Mouse (Mus musculus): Measurements from ENCODE around the gene Id1. TPM values are rescaled to one million over a fixed set of nuclear protein-coding genes. Genes with fewer than 3 reads are reported as not detected.

The Id1 gene
- total RNA-seq, 1 experiment, result 122 TPM

DNA sequence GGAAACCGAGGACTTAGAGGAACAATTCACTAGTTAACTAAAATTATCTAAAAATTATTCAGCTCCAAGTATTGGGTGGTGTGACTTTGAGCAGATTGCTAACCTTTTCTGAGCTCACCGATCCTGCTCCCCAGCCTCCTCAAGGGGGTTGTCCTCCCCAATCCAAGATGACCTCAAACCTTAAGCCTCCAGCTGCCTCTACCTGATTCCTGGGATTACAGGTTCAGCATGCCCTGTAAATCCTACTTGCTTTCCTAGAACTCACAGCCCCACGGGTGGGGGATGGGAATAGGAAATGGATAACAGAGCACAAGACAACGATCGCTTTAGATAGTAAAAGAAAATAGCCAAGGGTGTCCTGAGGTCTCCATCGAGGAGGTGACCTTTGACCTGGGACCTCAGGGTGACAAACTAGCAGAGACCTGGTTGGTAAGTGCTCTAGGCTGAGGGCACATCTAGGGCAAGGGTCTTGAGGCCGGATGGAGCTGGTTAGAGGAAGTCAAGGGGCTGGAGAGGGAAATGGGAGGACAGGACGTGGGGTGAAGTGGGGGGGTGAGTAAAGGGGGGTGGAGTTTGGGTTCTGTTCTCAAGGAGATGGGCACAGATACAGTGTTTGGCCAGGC, 6.9 kb upstream of the Id1 start:
- in situ Hi-C loops (cut with MboI; ENCODE audit: low sequenced_read_pairs in 2 of 2, unreplicated experiment in 2 of 2), result no loop called here
- no peak for TF ChIP-seq HCFC1 (IDR thresholded peaks at IDR 0.05; ENCODE audit: borderline replicate concordance, insufficient read depth, low read length)
- TF ChIP-seq CHD2 (IDR thresholded peaks at IDR 0.05; ENCODE audit: low read depth, low read length), result no peak
- no peak for TF ChIP-seq ZNF384 (IDR thresholded peaks at IDR 0.05; ENCODE audit: low read depth, low read length)
- no peak for TF ChIP-seq MAFK (IDR thresholded peaks at IDR 0.05; ENCODE audit: insufficient read depth, low read depth, low read length)
- TF ChIP-seq ZC3H11A (IDR thresholded peaks at IDR 0.05; ENCODE audit: borderline replicate concordance, low read depth, low read length), result no peak
- no peaks in the 10 kb centered on the region for H3K9me3 ChIP-seq (ENCODE audit: control insufficient read depth, insufficient read depth, low read depth, low read length)
- no peak for DNase-seq (ENCODE audit: low read depth, low spot score)
- H3K9ac ChIP-seq (ENCODE audit: insufficient read depth, low read depth, low read length, poor library complexity, severe bottlenecking), result peak overlapping the region; percentile 26; the same call in 1 of the 2 replicates
- H3K4me1 ChIP-seq (ENCODE audit: control insufficient read depth in 2 of 2, insufficient read depth in 2 of 2, low read length in 2 of 2, poor library complexity in 1 of 2), result peaks cover 17 to 42% of the 10 kb centered on the region in 2 experiments
- H3K27ac ChIP-seq (ENCODE audit: insufficient read depth, low read depth, low read length, poor library complexity, severe bottlenecking), result peak overlapping the region; percentile 38; the same call in 1 of the 2 replicates
- H3K4me3 ChIP-seq (ENCODE audit: insufficient read depth in 1 of 2, low read depth in 1 of 2, low read length in 2 of 2, poor library complexity in 1 of 2, severe bottlenecking in 1 of 2), result no peak overlapping the region
- H3K36me3 ChIP-seq (ENCODE audit: control insufficient read depth, insufficient read depth, low read length, poor library complexity, severe bottlenecking), result no peaks in the 10 kb centered on the region

DNA sequence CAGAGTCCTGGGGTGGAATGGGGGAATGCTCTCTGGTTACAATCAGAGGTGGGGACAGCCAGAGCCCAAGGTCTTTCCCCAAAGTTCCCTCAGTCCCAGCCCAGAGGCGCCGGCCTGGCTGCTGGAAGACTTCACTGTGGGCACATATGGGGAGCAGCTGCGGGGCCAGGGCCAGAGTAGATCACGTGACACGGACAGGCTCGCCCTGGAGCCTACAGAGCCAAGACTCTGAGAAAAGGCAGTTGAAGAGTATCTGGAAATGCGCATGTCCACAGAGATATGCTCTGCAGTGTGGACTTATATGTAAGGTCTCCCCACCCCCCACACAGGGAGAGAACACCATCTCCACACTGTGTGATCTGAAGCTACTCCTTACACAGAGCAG, 6.4 kb upstream of the Id1 start:
- TF ChIP-seq HCFC1 (IDR thresholded peaks at IDR 0.05; ENCODE audit: borderline replicate concordance, insufficient read depth, low read length) (no peak), ZNF384 (IDR thresholded peaks at IDR 0.05; ENCODE audit: low read depth, low read length) (no peak), ZC3H11A (IDR thresholded peaks at IDR 0.05; ENCODE audit: borderline replicate concordance, low read depth, low read length) (no peak), MAFK (IDR thresholded peaks at IDR 0.05; ENCODE audit: insufficient read depth, low read depth, low read length) (no peak), CHD2 (IDR thresholded peaks at IDR 0.05; ENCODE audit: low read depth, low read length) (no peak)
- Histone ChIP-seq H3K9me3 (ENCODE audit: control insufficient read depth, insufficient read depth, low read depth, low read length) (no peaks in the 10 kb centered on the region), H3K36me3 (ENCODE audit: control insufficient read depth, insufficient read depth, low read length, poor library complexity, severe bottlenecking) (no peaks in the 10 kb centered on the region), H3K4me3 (ENCODE audit: insufficient read depth in 1 of 2, low read depth in 1 of 2, low read length in 2 of 2, poor library complexity in 1 of 2, severe bottlenecking in 1 of 2) (no peak overlapping the region), H3K4me1 (ENCODE audit: control insufficient read depth in 2 of 2, insufficient read depth in 2 of 2, low read length in 2 of 2, poor library complexity in 1 of 2) (peaks cover 17 to 42% of the 10 kb centered on the region in 2 experiments), H3K9ac (ENCODE audit: insufficient read depth, low read depth, low read length, poor library complexity, severe bottlenecking) (peak overlapping the region; percentile 26; the same call in 1 of the 2 replicates), H3K27ac (ENCODE audit: insufficient read depth, low read depth, low read length, poor library complexity, severe bottlenecking) (peak overlapping the region; percentile 38; the same call in 1 of the 2 replicates)
- in situ Hi-C loops (cut with MboI; ENCODE audit: low sequenced_read_pairs in 2 of 2, unreplicated experiment in 2 of 2), result no loop called here
- no peak for DNase-seq (ENCODE audit: low read depth, low spot score)

DNA sequence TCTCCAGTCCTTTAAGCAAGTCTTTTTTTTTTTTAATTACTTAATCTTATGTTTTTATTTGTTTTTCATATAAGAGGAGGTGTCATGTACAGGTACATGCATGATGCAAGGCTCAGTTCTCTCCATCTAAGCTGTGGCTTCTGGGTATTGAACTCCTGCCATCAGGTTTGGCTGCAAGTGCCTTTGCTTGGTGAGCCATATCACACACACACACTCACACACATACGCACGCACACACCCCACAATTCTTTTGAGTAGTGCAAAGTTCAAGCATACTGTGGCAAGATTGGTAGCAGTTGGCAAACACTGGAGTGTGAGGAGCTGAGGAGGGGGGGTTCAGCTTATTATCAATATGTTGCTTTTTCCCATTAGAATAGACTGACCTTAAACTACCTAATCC, 2.9 kb upstream of the Id1 start:
- Histone ChIP-seq H3K9me3 (ENCODE audit: control insufficient read depth, insufficient read depth, low read depth, low read length) (no peaks in the 10 kb centered on the region), H3K36me3 (ENCODE audit: control insufficient read depth, insufficient read depth, low read length, poor library complexity, severe bottlenecking) (no peaks in the 10 kb centered on the region), H3K4me3 (ENCODE audit: insufficient read depth in 1 of 2, low read depth in 1 of 2, low read length in 2 of 2, poor library complexity in 1 of 2, severe bottlenecking in 1 of 2) (no peak overlapping the region), H3K4me1 (ENCODE audit: control insufficient read depth in 2 of 2, insufficient read depth in 2 of 2, low read length in 2 of 2, poor library complexity in 1 of 2) (peaks cover 18 to 40% of the 10 kb centered on the region in 2 experiments), H3K27ac (ENCODE audit: insufficient read depth, low read depth, low read length, poor library complexity, severe bottlenecking) (no peak overlapping the region), H3K9ac (ENCODE audit: insufficient read depth, low read depth, low read length, poor library complexity, severe bottlenecking) (no peak overlapping the region)
- in situ Hi-C loops (cut with MboI; ENCODE audit: low sequenced_read_pairs in 2 of 2, unreplicated experiment in 2 of 2), result no loop called here
- DNase-seq (ENCODE audit: low read depth, low spot score), result no peak
- TF ChIP-seq MAFK (IDR thresholded peaks at IDR 0.05; ENCODE audit: insufficient read depth, low read depth, low read length) (no peak), ZC3H11A (IDR thresholded peaks at IDR 0.05; ENCODE audit: borderline replicate concordance, low read depth, low read length) (no peak), CHD2 (IDR thresholded peaks at IDR 0.05; ENCODE audit: low read depth, low read length) (no peak), ZNF384 (IDR thresholded peaks at IDR 0.05; ENCODE audit: low read depth, low read length) (no peak), HCFC1 (IDR thresholded peaks at IDR 0.05; ENCODE audit: borderline replicate concordance, insufficient read depth, low read length) (no peak)

- no peak overlapping the region for H3K9ac ChIP-seq (ENCODE audit: insufficient read depth, low read depth, low read length, poor library complexity, severe bottlenecking)
- H3K9me3 ChIP-seq (ENCODE audit: control insufficient read depth, insufficient read depth, low read depth, low read length), result no peaks in the 10 kb centered on the region
- in situ Hi-C loops (cut with MboI; ENCODE audit: low sequenced_read_pairs in 2 of 2, unreplicated experiment in 2 of 2), result no loop called here
- peak overlapping the region in 1 of 2 experiments; percentile 32; a peak in 2 of 4 replicates for H3K4me3 ChIP-seq (ENCODE audit: insufficient read depth in 1 of 2, low read depth in 1 of 2, low read length in 2 of 2, poor library complexity in 1 of 2, severe bottlenecking in 1 of 2)
- DNase-seq (ENCODE audit: low read depth, low spot score), result no peak
- H3K36me3 ChIP-seq (ENCODE audit: control insufficient read depth, insufficient read depth, low read length, poor library complexity, severe bottlenecking), result no peaks in the 10 kb centered on the region
- H3K27ac ChIP-seq (ENCODE audit: insufficient read depth, low read depth, low read length, poor library complexity, severe bottlenecking), result no peak overlapping the region
- TF ChIP-seq MAFK (IDR thresholded peaks at IDR 0.05; ENCODE audit: insufficient read depth, low read depth, low read length) (no peak), ZNF384 (IDR thresholded peaks at IDR 0.05; ENCODE audit: low read depth, low read length) (no peak), ZC3H11A (IDR thresholded peaks at IDR 0.05; ENCODE audit: borderline replicate concordance, low read depth, low read length) (no peak), CHD2 (IDR thresholded peaks at IDR 0.05; ENCODE audit: low read depth, low read length) (no peak), HCFC1 (IDR thresholded peaks at IDR 0.05; ENCODE audit: borderline replicate concordance, insufficient read depth, low read length) (no peak)
- H3K4me1 ChIP-seq (ENCODE audit: control insufficient read depth in 2 of 2, insufficient read depth in 2 of 2, low read length in 2 of 2, poor library complexity in 1 of 2), result peaks cover 13 to 36% of the 10 kb centered on the region in 2 experiments
These were observed 1.6 kb upstream of the Id1 start for GRCm38 (mm10) chr2:152734501-152734900.
